Mouse (Mus musculus): ENCODE results near the gene Mdfic. TPM values are rescaled to one million over a fixed set of nuclear protein-coding genes. Genes with fewer than 3 reads are reported as not detected.

Mdfic gene
- 43.3 TPM for polyA plus RNA-seq (2017; shearing (Covaris generic))

DNA sequence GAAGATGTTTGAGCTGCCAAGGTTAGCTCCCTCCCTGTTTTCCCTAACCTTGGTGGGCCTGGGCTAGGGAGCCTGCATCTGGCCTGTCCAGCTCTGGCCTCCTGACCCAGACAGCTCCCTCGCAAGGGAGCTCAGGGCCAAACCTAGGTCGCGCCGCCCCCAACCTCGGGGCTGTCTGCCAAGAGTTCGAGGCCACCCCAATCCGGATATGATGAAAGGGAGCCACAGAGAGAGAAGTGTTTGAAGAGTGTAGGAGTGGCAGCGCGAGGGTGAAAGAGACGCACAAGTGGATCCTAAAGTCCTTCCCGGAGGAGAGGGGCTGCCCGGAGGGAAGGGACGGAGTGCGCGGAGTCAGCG is at the start of gene Mdfic:
Mdfic (plus strand) TSS at position 201 of the 357 bp plus-strand sequence.

